16 mouse cellular contexts compared by ENCODE assay signal in the genomic region with DNA sequence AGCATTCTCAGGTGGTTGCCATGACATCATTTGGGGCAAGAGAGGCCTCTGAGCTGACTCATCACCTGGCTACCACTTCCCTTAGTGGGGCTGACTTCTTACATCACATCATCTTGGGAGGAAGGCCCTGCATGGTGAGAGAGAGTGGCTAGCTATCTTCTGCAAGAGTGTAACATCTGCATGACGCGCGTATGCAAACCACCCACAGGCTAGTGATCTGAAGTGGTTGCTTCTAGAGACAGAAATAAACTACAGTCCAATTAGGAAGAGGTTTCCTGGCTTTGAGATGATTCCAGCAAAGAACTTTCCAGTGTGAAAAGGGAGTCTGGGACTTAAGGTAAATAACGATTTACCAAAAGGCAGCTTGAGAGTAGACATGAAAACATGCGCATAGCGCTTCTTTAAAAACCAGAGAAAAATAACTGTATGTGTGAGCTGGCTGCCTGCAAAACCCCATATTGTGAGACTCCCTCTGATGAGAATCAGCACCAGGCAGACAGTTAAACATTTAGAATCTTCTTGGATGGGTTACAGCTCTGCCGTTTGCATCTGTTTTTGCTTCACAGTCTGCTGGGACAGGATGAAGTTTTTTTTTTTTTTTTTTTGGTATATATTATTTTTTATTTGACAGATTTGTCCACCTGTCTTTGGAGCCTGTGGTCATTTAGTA.
A peak's percentile ranks its signal among the peaks of the same experiment; 100 is the strongest.
DNase-seq lines count a peak whose midpoint lies in the region; TF ChIP-seq lines count a peak whose summit lies in the region.
"Had no signal": no experiment of that assay in that cellular context is flagged by ENCODE, and none has a peak within 500 bp of the region (broad histone marks: within the 10 kb centered on the region; RNA-seq: fewer than 3 reads in every experiment).

No protein-coding gene starts in this region.

- no peak overlapping the region for H3K4me2 ChIP-seq in CH12.LX (ENCODE audit: insufficient read depth, low read depth, poor library complexity, severe bottlenecking)
- H3K4me2 ChIP-seq: kidney, embryonic 15.5 days; midbrain, embryonic 12.5 days; neural tube, embryonic 12.5 days had no signal

- peaks cover 19% of the 10 kb centered on the region for H3K9me3 ChIP-seq in CH12.LX (replicated peaks; ENCODE audit: low read length)

- no peaks in the 10 kb centered on the region for H3K79me2 ChIP-seq in CH12.LX (replicated peaks; ENCODE audit: control insufficient read depth, extremely low read depth, insufficient read depth, poor library complexity, severe bottlenecking)

- no peak for TF ChIP-seq RAD21 in CH12.LX (IDR thresholded peaks at IDR 0.05; ENCODE audit: low read depth, low read length)

- no peak for TF ChIP-seq POLR2A in CH12.LX (IDR thresholded peaks at IDR 0.05; ENCODE audit: low read depth, low read length)

- DNase-seq in layer of hippocampus, adult 11-12 months (ENCODE audit: low spot score) = peak; percentile 26
- DNase-seq in layer of hippocampus, postnatal 25 days (ENCODE audit: extremely low spot score in 1 of 2, low spot score in 1 of 2) = no peak
- DNase-seq in CH12.LX (ENCODE audit: extremely low read depth) = peak; percentile 79
- peak; percentile 7 for DNase-seq in fibroblast of lung, adult 2 months (ENCODE audit: low read depth)
- DNase-seq in left cerebral cortex, postnatal 14 days (ENCODE audit: low spot score in 2 of 2) = peak; percentile 52 to 79
- no peak for DNase-seq in adrenal gland, adult 2 months
- DNase-seq in neural tube, embryonic 10.5 days (ENCODE audit: extremely low spot score, low spot score) = no peak
- no peak for DNase-seq in thymus, adult 18-20 months
- DNase-seq: adrenal gland, postnatal 36 days; cerebellum, postnatal 10 days; heart, adult 18-20 months; liver, postnatal 0 days; retina, postnatal 1 day had no signal

- in situ Hi-C loops in CH12.LX (cut with MboI; ENCODE audit: low pct_ligation_motif_present, low pct_unique_long_range_greater_than_20kb, low sequenced_read_pairs) = no loop called here

- no peaks in the 10 kb centered on the region for H3K27me3 ChIP-seq in CH12.LX (replicated peaks)
- H3K27me3 ChIP-seq: midbrain, embryonic 12.5 days; neural tube, embryonic 12.5 days had no signal

- TF ChIP-seq EP300 in CH12.LX (IDR thresholded peaks at IDR 0.05; ENCODE audit: low read length) = no peak

- H3K4me3 ChIP-seq in CH12.LX (replicated peaks in 1 of 3; ENCODE audit: low read depth in 2 of 3, low read length in 2 of 3, poor library complexity in 1 of 3) = no peak overlapping the region
- H3K4me3 ChIP-seq: kidney, embryonic 15.5 days; midbrain, embryonic 12.5 days; neural tube, embryonic 12.5 days had no signal

- no peak for TF ChIP-seq CTCF in CH12.LX (conservative IDR thresholded peaks at IDR 0.05 in 1 of 2, IDR thresholded peaks at IDR 0.05 in 1 of 2; ENCODE audit: low read depth in 2 of 2, low read length in 2 of 2)

- H3K27ac ChIP-seq in CH12.LX (ENCODE audit: insufficient read depth, low read depth) = no peak overlapping the region
- H3K27ac ChIP-seq: kidney, embryonic 15.5 days; midbrain, embryonic 12.5 days; neural tube, embryonic 12.5 days had no signal

- dilution Hi-C loops in CH12.LX (cut with MboI; ENCODE audit: extremely low pct_ligation_motif_present, extremely low pct_unique_long_range_greater_than_20kb, low sequenced_read_pairs) = no loop called here

- peaks cover 3 to 33% of the 10 kb centered on the region in 2 experiments; a peak in 3 of 4 replicates for H3K4me1 ChIP-seq in CH12.LX (ENCODE audit: control insufficient read depth in 1 of 2, insufficient read depth in 2 of 2)

- H3K9ac ChIP-seq in CH12.LX (ENCODE audit: insufficient read depth, low read depth) = no peak overlapping the region
- H3K9ac ChIP-seq: kidney, embryonic 15.5 days; liver, postnatal 0 days; midbrain, embryonic 12.5 days; neural tube, embryonic 12.5 days had no signal

- intact Hi-C loops in left cerebral cortex, postnatal 14 days (cut with DNase I) = loop anchor here (5.0 kb wide), 2 partner anchors 50 to 75 kb away; a partner anchor contains a TSS

- H3K36me3 ChIP-seq in CH12.LX (replicated peaks in 1 of 2; ENCODE audit: control insufficient read depth in 1 of 2, insufficient read depth in 1 of 2, low read length in 1 of 2) = no peaks in the 10 kb centered on the region
- H3K36me3 ChIP-seq: kidney, embryonic 15.5 days; midbrain, embryonic 12.5 days; neural tube, embryonic 12.5 days had no signal

TF ChIP-seq in CH12.LX, 34 proteins besides CTCF, POLR2A, EP300 and RAD21:
- TF ChIP-seq PAX5 (IDR thresholded peaks at IDR 0.05; ENCODE audit: low read length) (no peak), JUN (IDR thresholded peaks at IDR 0.05; ENCODE audit: insufficient read depth, low read depth, low read length) (peak; percentile 14; the same call in 1 of the 2 replicates), MXI1 (IDR thresholded peaks at IDR 0.05; ENCODE audit: low read depth, low read length) (no peak), KAT2A (IDR thresholded peaks at IDR 0.05; ENCODE audit: insufficient replicate concordance, low read length) (no peak), BHLHE40 (IDR thresholded peaks at IDR 0.05; ENCODE audit: low read depth, low read length) (peak; percentile 37; the same call in 1 of the 2 replicates), NRF1 (IDR thresholded peaks at IDR 0.05; ENCODE audit: low read depth, low read length) (no peak), MYC (IDR thresholded peaks at IDR 0.05; ENCODE audit: low read depth, low read length) (no peak), E2F4 (IDR thresholded peaks at IDR 0.05; ENCODE audit: insufficient replicate concordance, low read depth, low read length) (no peak), UBTF (IDR thresholded peaks at IDR 0.05; ENCODE audit: low read depth, low read length) (no peak), TBP (conservative IDR thresholded peaks at IDR 0.05; ENCODE audit: low read depth, low read length) (no peak), TCF12 (IDR thresholded peaks at IDR 0.05; ENCODE audit: low read depth, low read length) (no peak), ETS1 (conservative IDR thresholded peaks at IDR 0.05; ENCODE audit: low read depth, low read length) (peak; percentile 88), JUND (conservative IDR thresholded peaks at IDR 0.05; ENCODE audit: low read depth, low read length) (no peak), USF2 (conservative IDR thresholded peaks at IDR 0.05; ENCODE audit: low read depth, low read length) (no peak)

Comparison
In these comparisons a context has a peak if more than half of its experiments do, and no peak if none do; other contexts are left out.
1. DNase-seq: peak in layer of hippocampus, adult 11-12 months (single experiment), CH12.LX (single experiment), fibroblast of lung, adult 2 months (single experiment) and left cerebral cortex, postnatal 14 days (2 of 2); none in layer of hippocampus, postnatal 25 days (0 of 2), adrenal gland, adult 2 months (single experiment), neural tube, embryonic 10.5 days (single experiment) and thymus, adult 18-20 months (0 of 2).